Mouse (Mus musculus): ENCODE measurements at regions not wholly inside any gene's neighbourhood (a gene's known extent, or its start where the extent isn't known, plus 50 kb on each side); places are given as distances from the start of the nearest gene placed in this dataset.

GRCm38 (mm10) chr3:105354123-105354931 lies 97.8 kb upstream of the Kcnd3 start:
- no peaks in the 10 kb centered on the region for H3K36me3 ChIP-seq (replicated peaks in 1 of 2; ENCODE audit: control insufficient read depth in 1 of 2, insufficient read depth in 1 of 2, low read length in 1 of 2)
- H3K79me2 ChIP-seq (replicated peaks; ENCODE audit: control insufficient read depth, extremely low read depth, insufficient read depth, poor library complexity, severe bottlenecking) = no peaks in the 10 kb centered on the region
- no peak overlapping the region for H3K4me3 ChIP-seq (replicated peaks in 1 of 3; ENCODE audit: low read depth in 2 of 3, low read length in 2 of 3, poor library complexity in 1 of 3)
- peaks cover 66% of the 10 kb centered on the region for H3K27me3 ChIP-seq (replicated peaks)
- DNase-seq (ENCODE audit: extremely low read depth) = no peak
- no peak overlapping the region for H3K4me2 ChIP-seq (ENCODE audit: insufficient read depth, low read depth, poor library complexity, severe bottlenecking)
- TF ChIP-seq MYC (IDR thresholded peaks at IDR 0.05; ENCODE audit: low read depth, low read length) (no peak), MAX (IDR thresholded peaks at IDR 0.05; ENCODE audit: low read length) (no peak), MEF2A (IDR thresholded peaks at IDR 0.05; ENCODE audit: borderline replicate concordance, low read depth, low read length) (no peak), CHD1 (IDR thresholded peaks at IDR 0.05; ENCODE audit: low read depth, low read length) (no peak), ZC3H11A (IDR thresholded peaks at IDR 0.05; ENCODE audit: low read depth, low read length) (no peak), MAZ (IDR thresholded peaks at IDR 0.05; ENCODE audit: low read depth, low read length) (no peak), ETS1 (conservative IDR thresholded peaks at IDR 0.05; ENCODE audit: low read depth, low read length) (no peak), ELF1 (IDR thresholded peaks at IDR 0.05; ENCODE audit: low read depth, low read length) (no peak), SMC3 (IDR thresholded peaks at IDR 0.05; ENCODE audit: low read depth, low read length) (no peak), EP300 (IDR thresholded peaks at IDR 0.05; ENCODE audit: low read length) (no peak), JUND (conservative IDR thresholded peaks at IDR 0.05; ENCODE audit: low read depth, low read length) (no peak), MXI1 (IDR thresholded peaks at IDR 0.05; ENCODE audit: low read depth, low read length) (no peak), GABPA (IDR thresholded peaks at IDR 0.05; ENCODE audit: insufficient replicate concordance, low read depth, low read length) (no peak), ZNF384 (IDR thresholded peaks at IDR 0.05; ENCODE audit: low read depth, low read length) (no peak), PAX5 (IDR thresholded peaks at IDR 0.05; ENCODE audit: low read length) (no peak)
- no peak overlapping the region for H3K9ac ChIP-seq (ENCODE audit: insufficient read depth, low read depth)
- in situ Hi-C loops (cut with MboI; ENCODE audit: low pct_ligation_motif_present, low pct_unique_long_range_greater_than_20kb, low sequenced_read_pairs) = no loop called here
- H3K4me1 ChIP-seq (ENCODE audit: control insufficient read depth in 1 of 2, insufficient read depth in 2 of 2) = peaks cover 0 to 5% of the 10 kb centered on the region in 2 experiments; a peak in 1 of 4 replicates
- no peak overlapping the region for H3K27ac ChIP-seq (ENCODE audit: insufficient read depth, low read depth)
- H3K9me3 ChIP-seq (replicated peaks; ENCODE audit: low read length) = no peaks in the 10 kb centered on the region
- dilution Hi-C loops (cut with MboI; ENCODE audit: extremely low pct_ligation_motif_present, extremely low pct_unique_long_range_greater_than_20kb, low sequenced_read_pairs) = no loop called here

- DNase-seq (ENCODE audit: extremely low read depth) = no peak
- TF ChIP-seq RCOR1 (conservative IDR thresholded peaks at IDR 0.05; ENCODE audit: low read depth, low read length) (no peak), SIN3A (IDR thresholded peaks at IDR 0.05; ENCODE audit: low read length) (no peak), ETS1 (conservative IDR thresholded peaks at IDR 0.05; ENCODE audit: low read depth, low read length) (no peak), TCF12 (IDR thresholded peaks at IDR 0.05; ENCODE audit: low read depth, low read length) (no peak), E2F4 (IDR thresholded peaks at IDR 0.05; ENCODE audit: insufficient replicate concordance, low read depth, low read length) (no peak), ELF1 (IDR thresholded peaks at IDR 0.05; ENCODE audit: low read depth, low read length) (no peak), CTCF (conservative IDR thresholded peaks at IDR 0.05 in 1 of 2, IDR thresholded peaks at IDR 0.05 in 1 of 2; ENCODE audit: low read depth in 2 of 2, low read length in 2 of 2) (no peak), POLR2AphosphoS2 (IDR thresholded peaks at IDR 0.05; ENCODE audit: low read depth, low read length) (no peak), MYC (IDR thresholded peaks at IDR 0.05; ENCODE audit: low read depth, low read length) (no peak), USF2 (conservative IDR thresholded peaks at IDR 0.05; ENCODE audit: low read depth, low read length) (no peak), GABPA (IDR thresholded peaks at IDR 0.05; ENCODE audit: insufficient replicate concordance, low read depth, low read length) (no peak), JUN (IDR thresholded peaks at IDR 0.05; ENCODE audit: insufficient read depth, low read depth, low read length) (no peak), USF1 (IDR thresholded peaks at IDR 0.05; ENCODE audit: low read depth, low read length) (no peak)
- Histone ChIP-seq H3K9me3 (replicated peaks; ENCODE audit: low read length) (no peaks in the 10 kb centered on the region), H3K36me3 (replicated peaks in 1 of 2; ENCODE audit: control insufficient read depth in 1 of 2, insufficient read depth in 1 of 2, low read length in 1 of 2) (no peaks in the 10 kb centered on the region), H3K27me3 (replicated peaks) (peaks cover 66% of the 10 kb centered on the region), H3K27ac (ENCODE audit: insufficient read depth, low read depth) (no peak overlapping the region), H3K4me3 (replicated peaks in 1 of 3; ENCODE audit: low read depth in 2 of 3, low read length in 2 of 3, poor library complexity in 1 of 3) (no peak overlapping the region), H3K9ac (ENCODE audit: insufficient read depth, low read depth) (no peak overlapping the region), H3K4me1 (ENCODE audit: control insufficient read depth in 1 of 2, insufficient read depth in 2 of 2) (peaks cover 0 to 5% of the 10 kb centered on the region in 2 experiments; a peak in 1 of 4 replicates), H3K4me2 (ENCODE audit: insufficient read depth, low read depth, poor library complexity, severe bottlenecking) (no peak overlapping the region), H3K79me2 (replicated peaks; ENCODE audit: control insufficient read depth, extremely low read depth, insufficient read depth, poor library complexity, severe bottlenecking) (no peaks in the 10 kb centered on the region)
- dilution Hi-C loops (cut with MboI; ENCODE audit: extremely low pct_ligation_motif_present, extremely low pct_unique_long_range_greater_than_20kb, low sequenced_read_pairs) = no loop called here
- in situ Hi-C loops (cut with MboI; ENCODE audit: low pct_ligation_motif_present, low pct_unique_long_range_greater_than_20kb, low sequenced_read_pairs) = no loop called here
Measured at GRCm38 (mm10) chr3:105357511-105357910, 94.6 kb upstream of the Kcnd3 start.
